Mouse (Mus musculus) testis, adult 2 months (tissue): ENCODE measurements around the gene Itgb2l. TPM values are rescaled to one million over a fixed set of nuclear protein-coding genes. Genes with fewer than 3 reads are reported as not detected.

Experiments used
- H3K27ac ChIP-seq: fragments of 200-500 bp; 2 replicates; pipeline ENCODE4 v1.5.1; 2012; ENCODE audit warnings: low read depth, low read length; ENCODE audit not compliant: control insufficient read depth, insufficient read depth
- H3K27me3 ChIP-seq: fragments of 200-500 bp; 2 replicates; pipeline ENCODE4 v1.6.1; 2012; ENCODE audit warnings: mild to moderate bottlenecking, low read length, moderate library complexity; ENCODE audit not compliant: control insufficient read depth, insufficient read depth
- H3K36me3 ChIP-seq: fragments of 200-500 bp; 2 replicates; pipeline ENCODE4 v1.6.1; 2012; ENCODE audit warnings: mild to moderate bottlenecking, low read length; ENCODE audit not compliant: control insufficient read depth, insufficient read depth
- H3K4me1 ChIP-seq: fragments of 200-500 bp; 2 replicates; pipeline ENCODE4 v1.6.1; 2012; ENCODE audit warnings: low read length; ENCODE audit not compliant: control insufficient read depth, insufficient read depth
- H3K4me3 ChIP-seq: fragments of 200-500 bp; 2 replicates; pipeline ENCODE4 v1.5.1; 2012; ENCODE audit warnings: low read depth, mild to moderate bottlenecking, low read length, moderate library complexity, mixed read lengths; ENCODE audit not compliant: control insufficient read depth
- CTCF ChIP-seq: fragments of 200-500 bp; IDR thresholded peaks from 2 replicates; pipeline ENCODE4 v1.5.1; 2012; ENCODE audit warnings: low read depth, mild to moderate bottlenecking, inconsistent platforms, low read length, moderate library complexity; ENCODE audit not compliant: control insufficient read depth, insufficient read depth, insufficient replicate concordance
- POLR2A ChIP-seq: fragments of 200-500 bp; IDR thresholded peaks from 2 replicates; pipeline ENCODE4 v1.6.1; 2012; ENCODE audit warnings: low read depth, mild to moderate bottlenecking, inconsistent platforms, low read length, moderate library complexity; ENCODE audit not compliant: control insufficient read depth
- polyA plus RNA-seq: library from polyadenylated mRNA; depleted of rRNA; stranded (reverse); fragments of >200 nt; gene quantifications from 2 replicates; pipeline ENCODE4 v1.2.3, GENCODE M21; 2012

The Itgb2l gene
- polyA plus RNA-seq, 1 experiment = not detected

- no peak overlapping the region for H3K4me3 ChIP-seq
- no peaks in the 10 kb centered on the region for H3K4me1 ChIP-seq
- H3K27ac ChIP-seq = no peak overlapping the region
- TF ChIP-seq POLR2A = no peak
- H3K27me3 ChIP-seq = no peaks in the 10 kb centered on the region
- H3K36me3 ChIP-seq = no peaks in the 10 kb centered on the region
These were observed 52.3 kb downstream of the Itgb2l start for GRCm38 (mm10) chr16:96391070-96391469.

GRCm38 (mm10) chr16:96388481-96388880, 54.9 kb downstream of the Itgb2l start:
- TF ChIP-seq CTCF = no peak
- TF ChIP-seq POLR2A = no peak
- Histone ChIP-seq H3K4me1 (no peaks in the 10 kb centered on the region), H3K27me3 (no peaks in the 10 kb centered on the region), H3K4me3 (no peak overlapping the region), H3K27ac (no peak overlapping the region), H3K36me3 (no peaks in the 10 kb centered on the region)

- H3K36me3 ChIP-seq = no peaks in the 10 kb centered on the region
- no peak for TF ChIP-seq CTCF
- TF ChIP-seq POLR2A = no peak
These were observed 55.6 kb downstream of the Itgb2l start for GRCm38 (mm10) chr16:96387685-96388371.

GRCm38 (mm10) chr16:96384741-96385140, 58.7 kb downstream of the Itgb2l start:
- Histone ChIP-seq H3K27me3 (no peaks in the 10 kb centered on the region), H3K36me3 (no peaks in the 10 kb centered on the region), H3K4me3 (no peak overlapping the region), H3K27ac (no peak overlapping the region), H3K4me1 (no peaks in the 10 kb centered on the region)
- TF ChIP-seq POLR2A = no peak
- no peak for TF ChIP-seq CTCF

More at GRCm38 (mm10) chr16:96387685-96388371, 55.6 kb downstream of the Itgb2l start:
- Histone ChIP-seq H3K27me3 (no peaks in the 10 kb centered on the region), H3K27ac (no peak overlapping the region), H3K4me3 (no peak overlapping the region), H3K4me1 (no peaks in the 10 kb centered on the region)

- Histone ChIP-seq H3K4me3 (no peak overlapping the region), H3K4me1 (no peaks in the 10 kb centered on the region), H3K27me3 (no peaks in the 10 kb centered on the region), H3K36me3 (no peaks in the 10 kb centered on the region), H3K27ac (no peak overlapping the region)
- no peak for TF ChIP-seq POLR2A
These were observed 60.8 kb downstream of the Itgb2l start for GRCm38 (mm10) chr16:96382496-96383181.

GRCm38 (mm10) chr16:96381435-96381834, 62.0 kb downstream of the Itgb2l start:
- H3K27ac ChIP-seq = no peak overlapping the region
- no peak overlapping the region for H3K4me3 ChIP-seq
- H3K36me3 ChIP-seq = no peaks in the 10 kb centered on the region
- no peaks in the 10 kb centered on the region for H3K27me3 ChIP-seq
- H3K4me1 ChIP-seq = no peaks in the 10 kb centered on the region
- TF ChIP-seq CTCF (no peak), POLR2A (no peak)

- TF ChIP-seq CTCF (no peak), POLR2A (no peak)
- Histone ChIP-seq H3K4me1 (no peaks in the 10 kb centered on the region), H3K27me3 (no peaks in the 10 kb centered on the region), H3K4me3 (no peak overlapping the region), H3K36me3 (no peaks in the 10 kb centered on the region), H3K27ac (no peak overlapping the region)
These were observed 65.3 kb downstream of the Itgb2l start for GRCm38 (mm10) chr16:96378111-96378510.

- Histone ChIP-seq H3K27me3 (no peaks in the 10 kb centered on the region), H3K27ac (no peak overlapping the region)
- TF ChIP-seq POLR2A = no peak
- no peak for TF ChIP-seq CTCF
These were observed 67.1 kb downstream of the Itgb2l start for GRCm38 (mm10) chr16:96376342-96376741.

More at GRCm38 (mm10) chr16:96376342-96376741, 67.1 kb downstream of the Itgb2l start:
- H3K4me1 ChIP-seq = no peaks in the 10 kb centered on the region
- no peak overlapping the region for H3K4me3 ChIP-seq
- no peaks in the 10 kb centered on the region for H3K36me3 ChIP-seq
